Mouse (Mus musculus) heart, adult 2 months (tissue): ENCODE data around the gene Tmem80.

Experiments
- CTCF ChIP-seq: fragments of 200-600 bp; IDR thresholded peaks from 2 replicates; pipeline ENCODE4 v1.8.1; 2022; ENCODE audit warnings: antibody characterized with exemption, mild to moderate bottlenecking, moderate library complexity
- EP300 ChIP-seq: fragments of 200-500 bp; IDR thresholded peaks from 2 replicates; pipeline ENCODE4 v1.6.1; 2011; ENCODE audit warnings: low read depth, low read length, control low read depth; ENCODE audit not compliant: insufficient read depth
- POLR2A ChIP-seq: fragments of 200-500 bp; IDR thresholded peaks from 2 replicates; pipeline ENCODE4 v1.6.1; 2011; ENCODE audit warnings: mild to moderate bottlenecking, low read depth, low read length, control low read depth; ENCODE audit not compliant: insufficient read depth

DNA sequence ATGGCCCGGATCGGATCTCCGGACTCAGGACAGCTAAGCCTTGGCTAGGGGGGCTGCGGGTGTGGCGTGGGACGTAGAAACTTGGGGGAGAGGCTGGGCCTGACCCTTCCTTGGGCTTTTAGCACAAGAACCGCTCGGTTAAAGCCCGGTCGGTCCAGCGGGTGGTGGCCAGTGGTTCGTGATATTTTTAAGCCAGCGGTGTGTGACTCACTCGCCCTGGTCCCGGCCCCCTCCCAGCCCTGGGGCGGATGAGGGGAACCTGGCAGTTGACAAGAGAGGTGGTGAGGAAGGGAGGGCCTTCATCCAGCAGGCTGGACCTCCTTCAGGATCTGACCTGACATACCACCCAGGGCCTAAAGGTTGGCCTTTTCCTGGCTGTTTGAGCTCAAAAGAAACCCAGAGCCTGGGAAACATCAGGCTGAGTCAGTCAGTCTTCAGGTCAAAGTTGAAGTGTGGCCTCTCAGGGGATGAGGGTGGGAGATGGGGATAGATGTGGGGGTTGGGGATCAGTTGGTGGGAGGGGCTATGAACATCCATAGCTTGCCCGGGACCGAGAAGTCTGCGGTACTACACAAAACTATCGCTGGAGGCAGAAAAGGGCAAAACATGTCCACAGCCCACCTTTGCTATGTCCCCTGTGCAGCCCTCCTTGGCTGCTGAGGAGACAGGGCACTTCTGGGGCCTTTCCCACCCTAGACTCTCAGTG is 11.8 kb downstream of the Tmem80 start:
- TF ChIP-seq CTCF (no peak), EP300 (no peak), POLR2A (no peak)
